Mouse (Mus musculus) G1E (cell line): Measurements from ENCODE around the gene Pou6f1.

Experiments
- CTCF ChIP-seq: IDR thresholded peaks from 2 replicates; pipeline ENCODE4 v1.5.1; 2012; ENCODE audit warnings: low read depth, low read length, inconsistent platforms, mixed read lengths
- GATA1 ChIP-seq: IDR thresholded peaks from 2 replicates; pipeline ENCODE4 v1.6.1; 2012; ENCODE audit warnings: borderline replicate concordance, low read length, inconsistent platforms, mixed read lengths
- GATA2 ChIP-seq: IDR thresholded peaks from 2 replicates; pipeline ENCODE4 v1.6.1; 2012; ENCODE audit warnings: low read depth, low read length, inconsistent platforms, borderline replicate concordance
- POLR2AphosphoS5 ChIP-seq: IDR thresholded peaks from 2 replicates; pipeline ENCODE4 v1.6.1; 2012; ENCODE audit warnings: low read depth, low read length, inconsistent platforms; ENCODE audit not compliant: insufficient replicate concordance
- TAL1 ChIP-seq: conservative IDR thresholded peaks from 2 replicates; pipeline ENCODE4 v1.6.1; 2012; ENCODE audit warnings: low read depth, low read length, inconsistent platforms, mixed read lengths

GRCm38 (mm10) chr15:100585931-100586330 is 13.9 kb downstream of the Pou6f1 start:
- TF ChIP-seq CTCF = no peak
- no peak for TF ChIP-seq GATA1
- no peak for TF ChIP-seq POLR2AphosphoS5
- TF ChIP-seq GATA2 = no peak
- no peak for TF ChIP-seq TAL1
